Mouse (Mus musculus) thymus, adult 2 months (tissue): ENCODE measurements around the gene Hhat.

Experiments
- CTCF ChIP-seq: fragments of 200-500 bp; IDR thresholded peaks from 2 replicates; pipeline ENCODE4 v1.5.1; 2012; ENCODE audit warnings: mild to moderate bottlenecking, control low read depth, low read length, moderate library complexity, borderline replicate concordance; ENCODE audit not compliant: control insufficient read depth, poor library complexity, insufficient read depth; ENCODE audit errors: extremely low read depth
- POLR2A ChIP-seq: fragments of 200-500 bp; IDR thresholded peaks from 2 replicates; pipeline ENCODE4 v1.6.1; 2012; ENCODE audit warnings: mild to moderate bottlenecking, low read length, control low read depth, moderate library complexity; ENCODE audit not compliant: control insufficient read depth, poor library complexity, insufficient read depth; ENCODE audit errors: extremely low read depth

- TF ChIP-seq CTCF (no peak), POLR2A (no peak)
These were observed 228.9 kb downstream of the Hhat start for GRCm38 (mm10) chr1:192542093-192542492.
